Mouse (Mus musculus): Measurements from ENCODE around the gene Odf2.
A peak's percentile ranks its signal among the peaks of the same experiment; 100 is the strongest.
"Not testable (repeated sequence)": the region's sequence is repeated elsewhere in the genome, so short reads cannot be mapped to it uniquely, and the experiment has no call there.

Odf2 gene

DNA sequence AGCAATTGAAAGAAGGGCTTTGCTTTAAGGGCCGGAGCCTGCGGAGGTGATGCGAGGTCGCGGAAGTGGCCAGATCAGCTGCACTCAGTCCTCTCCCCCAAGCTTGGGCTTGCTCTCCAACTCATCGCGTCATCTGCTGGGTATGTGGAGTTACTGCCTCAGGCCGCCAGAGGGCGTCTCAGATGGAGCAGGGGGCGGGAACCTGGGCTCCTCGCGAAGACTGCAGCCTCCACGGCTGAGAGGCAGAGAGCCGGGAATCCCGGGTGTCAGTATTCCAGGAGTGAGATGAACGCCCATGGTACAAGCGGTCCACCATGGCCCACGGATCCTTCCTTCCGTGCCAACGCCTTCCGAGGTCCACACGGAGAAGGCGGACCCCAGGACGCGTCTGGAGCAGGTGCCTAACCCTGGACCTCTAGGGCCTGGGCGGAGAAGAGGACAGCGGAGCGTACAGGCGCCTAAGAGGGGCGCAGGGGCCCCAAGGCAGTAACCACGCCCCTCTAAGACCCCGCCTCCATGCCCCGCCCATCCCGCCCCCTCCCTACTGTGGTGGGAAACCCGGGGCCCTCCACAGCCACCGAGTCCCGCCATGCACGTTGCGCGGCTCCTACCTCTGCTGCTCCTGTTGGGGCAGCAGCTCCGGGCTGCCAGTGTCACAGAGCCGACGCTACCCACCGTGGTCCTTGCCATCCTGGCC, 19.9 kb upstream of the Odf2 start, which contains the start of gene Cercam:
TSS of gene Cercam (plus strand) at position 216 of the 697 bp plus-strand sequence.
- DNase-seq (ENCODE audit: low spot score in 2 of 2) = peak; percentile 75 to 83

DNA sequence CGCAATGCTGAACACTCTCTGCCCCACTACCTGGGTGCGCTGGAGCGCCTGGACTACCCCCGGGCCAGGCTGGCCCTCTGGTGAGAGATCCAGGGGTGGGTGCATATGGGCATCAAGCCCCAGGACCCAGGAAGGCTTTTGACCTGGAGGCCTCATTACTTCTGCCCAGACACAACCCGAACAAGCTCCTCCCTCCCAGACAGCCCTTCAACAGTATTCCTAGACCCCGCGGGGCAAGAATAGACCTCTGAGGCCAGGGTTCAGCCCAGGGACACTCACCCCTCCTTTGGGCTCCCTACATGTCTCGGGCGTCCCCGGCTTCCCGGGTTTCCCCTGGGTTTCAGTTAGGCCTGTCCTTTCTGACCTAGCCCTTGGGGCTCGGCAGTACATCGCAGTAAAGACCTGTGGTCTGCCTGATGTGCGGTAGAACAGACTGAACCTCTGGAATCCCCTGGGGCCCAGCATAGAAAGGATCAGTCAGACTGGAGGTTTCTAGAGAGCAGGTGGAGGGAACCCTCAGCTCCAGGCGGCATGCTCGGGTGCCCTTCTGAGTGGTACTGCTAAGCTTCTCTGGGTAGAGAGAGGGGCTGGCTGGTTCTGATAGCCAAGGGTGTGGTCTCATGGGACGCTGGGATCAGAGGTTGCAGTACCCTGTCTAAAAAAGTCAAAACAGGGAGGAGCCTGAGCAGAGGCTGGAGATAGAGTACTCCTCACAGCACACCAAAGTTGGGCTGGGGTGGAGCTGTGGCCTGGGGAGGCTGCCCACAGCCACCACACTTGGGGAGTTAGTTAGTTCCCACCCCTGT, 19.2 kb upstream of the Odf2 start:
- DNase-seq (ENCODE audit: low spot score in 2 of 2) = peak; percentile 56 to 58

DNA sequence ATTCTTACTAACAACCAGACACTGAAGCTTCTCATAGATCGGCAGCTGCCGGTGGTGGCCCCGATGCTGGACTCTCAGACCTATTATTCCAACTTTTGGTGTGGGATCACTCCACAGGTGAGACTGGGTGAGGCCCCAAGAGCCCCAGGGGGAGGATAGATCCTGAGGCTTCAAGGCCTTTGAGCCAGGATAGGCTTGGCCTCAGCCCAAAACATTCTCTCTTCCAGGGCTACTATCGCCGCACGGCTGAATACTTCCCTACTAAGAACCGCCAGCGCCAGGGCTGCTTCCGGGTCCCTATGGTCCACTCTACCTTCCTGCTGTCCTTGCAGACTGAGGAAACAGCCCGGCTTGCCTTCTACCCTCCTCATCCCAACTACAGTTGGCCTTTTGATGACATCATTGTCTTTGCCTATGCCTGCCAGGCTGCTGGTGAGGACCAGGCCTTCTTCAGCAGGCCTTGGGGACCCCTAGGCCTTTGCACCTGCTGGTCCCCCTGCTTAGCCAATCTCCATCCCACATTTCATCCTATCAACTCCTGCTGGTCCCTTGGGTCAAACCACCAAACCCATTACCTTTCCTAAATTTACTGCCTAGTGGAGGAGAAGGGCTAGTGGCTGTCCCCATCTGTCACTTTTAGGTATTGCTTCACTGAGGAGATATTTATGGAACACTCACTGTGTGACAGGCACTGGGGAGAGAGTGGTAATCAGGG, 16.3 kb upstream of the Odf2 start:
- no peak for DNase-seq (ENCODE audit: low spot score in 2 of 2)

DNA sequence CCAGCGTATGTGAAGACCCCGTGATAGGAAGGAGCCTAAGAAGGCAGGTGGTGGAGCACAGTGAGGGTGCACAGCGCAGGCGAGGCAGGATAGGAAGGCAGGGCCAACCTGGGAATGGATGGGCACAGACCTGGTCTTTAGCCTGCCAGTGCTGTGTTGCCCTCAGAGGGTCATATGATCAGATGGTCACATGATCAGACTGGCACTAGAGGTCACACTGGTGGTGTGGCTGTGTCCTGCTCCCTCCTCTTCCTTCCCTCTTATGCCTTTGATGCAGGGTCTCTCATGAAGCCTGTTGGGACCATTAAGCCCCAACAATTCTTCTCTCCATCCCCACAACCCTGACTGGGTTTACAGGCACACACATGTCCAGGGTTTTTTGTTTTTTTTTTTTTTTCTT, 15.2 kb upstream of the Odf2 start:
- DNase-seq (ENCODE audit: low spot score in 2 of 2) = no peak

DNA sequence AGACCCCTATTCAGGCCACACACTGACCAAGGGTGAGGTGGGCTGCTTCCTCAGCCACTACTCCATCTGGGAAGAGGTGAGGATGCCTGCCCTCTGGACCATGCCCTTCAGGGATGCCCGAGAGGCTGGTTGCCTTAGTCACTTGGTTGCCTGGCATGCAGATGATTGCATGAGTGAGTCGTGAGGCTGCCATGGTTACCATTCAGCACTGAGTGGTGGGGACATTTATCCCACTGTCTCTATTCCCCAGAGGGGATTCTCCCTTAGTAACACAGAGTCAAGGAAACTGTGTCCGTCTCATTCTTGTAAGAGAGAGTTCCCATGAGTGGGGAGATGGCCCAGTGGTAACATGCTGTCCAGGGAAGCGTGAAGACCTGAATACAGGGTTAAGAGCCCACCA, 11.0 kb upstream of the Odf2 start:
- no peak for DNase-seq (ENCODE audit: low spot score in 2 of 2)

DNA sequence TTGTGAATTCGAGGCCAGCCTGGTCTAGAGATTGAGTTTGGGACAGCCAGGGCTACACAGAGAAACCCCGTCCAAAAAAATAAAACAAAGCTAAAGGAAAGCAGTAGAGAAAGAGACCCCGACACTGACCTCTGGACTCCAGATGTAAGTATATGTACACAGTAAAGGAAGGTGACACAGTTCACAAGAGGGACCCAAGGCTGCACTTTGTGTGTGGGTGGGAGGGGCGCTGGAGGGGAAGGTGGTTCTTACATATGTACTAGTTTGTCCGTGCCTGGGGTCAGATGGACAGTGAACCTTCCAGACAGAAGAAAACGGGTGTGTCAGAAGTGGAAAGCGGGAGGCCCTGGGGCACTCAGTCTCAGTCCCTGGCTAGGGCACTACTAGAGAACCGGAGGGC, 9.8 kb upstream of the Odf2 start:
- no peak for DNase-seq (ENCODE audit: low spot score in 2 of 2)

DNA sequence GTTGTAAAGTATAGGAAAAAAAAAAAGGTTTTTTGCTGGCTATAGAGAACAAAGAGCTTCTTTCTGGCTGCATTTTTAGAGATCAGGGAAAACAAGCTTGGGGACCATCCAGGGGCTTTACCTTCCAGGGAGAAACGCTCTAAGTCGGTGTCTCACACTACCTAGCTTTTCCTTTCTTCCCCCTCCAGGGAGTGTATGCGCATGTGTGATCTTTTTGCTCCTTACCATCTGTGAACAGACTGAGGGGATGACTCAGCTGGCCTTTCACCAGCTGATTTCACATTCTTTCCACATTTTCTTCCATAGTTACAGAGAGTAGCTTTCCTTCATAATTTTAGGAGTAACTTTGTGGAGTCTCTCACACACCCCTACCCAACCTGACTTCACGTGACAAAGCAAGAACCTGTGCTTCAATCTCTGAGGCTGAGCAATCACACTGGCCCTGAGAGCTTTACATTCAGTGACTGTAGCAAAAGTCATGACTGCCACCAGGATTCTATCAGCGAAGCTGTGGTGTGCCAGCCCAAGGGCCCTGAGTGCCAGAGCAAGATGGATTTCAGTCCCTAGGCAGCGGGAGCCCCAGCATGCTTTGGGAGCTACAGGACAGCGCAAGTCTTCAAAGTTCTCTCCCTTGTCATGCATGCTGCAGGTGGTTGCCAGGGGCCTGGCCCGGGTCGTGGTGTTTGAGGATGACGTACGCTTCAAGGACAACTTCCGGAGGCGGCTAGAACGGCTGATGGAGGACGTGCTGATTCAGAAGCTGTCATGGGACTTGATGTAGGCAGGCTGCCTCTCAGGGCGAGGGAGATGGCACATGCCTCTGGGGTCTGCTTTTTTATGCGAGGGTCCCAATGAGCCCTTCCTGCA, 8.8 kb upstream of the Odf2 start:
- DNase-seq (ENCODE audit: low spot score in 2 of 2) = no peak

DNA sequence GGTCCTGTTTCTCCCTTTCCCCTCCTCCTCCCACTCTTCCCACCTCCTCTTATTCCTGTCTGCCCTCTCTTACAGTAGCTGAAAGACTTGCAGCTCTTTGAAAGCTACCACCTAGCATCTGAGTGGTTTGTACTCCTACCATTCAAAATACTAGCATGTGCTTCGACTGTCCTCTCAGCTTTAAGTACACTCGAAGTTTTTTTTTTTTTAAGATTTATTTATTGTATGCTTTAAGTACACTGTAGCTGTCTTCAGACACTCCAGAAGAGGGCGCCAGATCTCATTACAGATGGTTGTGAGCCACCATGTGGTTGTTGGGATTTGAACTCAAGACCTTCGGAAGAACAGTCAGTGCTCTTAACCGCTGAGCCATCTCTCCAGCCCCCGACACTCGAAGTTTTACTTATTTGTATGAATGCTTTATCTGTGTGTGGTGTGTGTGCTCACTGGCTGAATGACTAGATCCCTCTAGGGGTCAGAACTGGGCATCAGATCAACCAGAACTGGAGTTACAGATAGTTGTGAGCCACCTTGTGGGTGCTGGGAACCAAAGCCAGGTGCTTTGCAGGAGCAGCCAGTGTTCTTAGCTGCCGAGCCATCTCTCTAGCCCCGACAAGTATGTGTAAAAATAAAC, 2.2 kb upstream of the Odf2 start:
- DNase-seq (ENCODE audit: low spot score in 2 of 2) = not testable (repeated sequence)

DNA sequence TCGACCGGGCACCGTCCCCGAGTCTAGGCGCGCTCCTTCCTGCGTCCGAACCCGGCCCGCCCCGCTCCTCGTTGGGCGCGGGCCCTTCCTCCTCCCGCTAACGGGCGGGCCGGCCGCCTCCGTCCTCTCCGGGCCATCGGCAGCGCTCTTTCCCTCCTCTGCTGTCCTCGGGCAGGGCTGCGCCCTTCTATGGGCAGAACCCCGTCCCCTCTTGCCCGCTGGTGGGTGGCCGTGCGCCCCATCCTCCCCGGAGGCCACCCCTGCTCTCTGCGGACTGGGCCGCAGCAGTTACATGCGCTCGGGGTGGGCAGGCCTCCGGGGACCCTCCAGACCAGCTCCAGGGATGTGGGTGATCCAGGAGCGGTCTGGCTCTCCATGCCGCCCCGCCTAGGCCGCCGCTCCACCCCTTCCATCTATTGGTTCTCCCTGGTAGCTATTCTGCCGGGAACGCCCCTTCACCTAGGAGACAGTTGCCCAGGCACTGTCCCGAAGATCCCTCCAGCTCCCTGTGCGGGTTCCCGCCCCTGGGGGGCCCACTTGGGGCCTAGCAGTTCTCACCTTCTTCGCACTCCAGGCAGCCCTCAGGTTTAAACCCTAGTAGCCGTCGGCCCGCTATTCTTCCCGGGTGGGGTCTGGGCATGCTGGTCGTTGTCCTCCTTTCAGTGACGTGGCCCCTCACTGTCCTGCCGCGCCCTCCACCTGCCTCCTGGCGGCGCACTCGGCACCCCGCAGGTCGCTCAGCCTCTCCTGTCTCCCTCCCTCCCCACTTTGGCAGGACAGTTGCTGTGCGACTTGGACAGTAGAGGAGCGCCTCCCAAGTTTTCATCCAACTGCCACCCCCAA, 1.2 kb downstream of the Odf2 start:
- peak; percentile 78 to 79 for DNase-seq (ENCODE audit: low spot score in 2 of 2)

DNA sequence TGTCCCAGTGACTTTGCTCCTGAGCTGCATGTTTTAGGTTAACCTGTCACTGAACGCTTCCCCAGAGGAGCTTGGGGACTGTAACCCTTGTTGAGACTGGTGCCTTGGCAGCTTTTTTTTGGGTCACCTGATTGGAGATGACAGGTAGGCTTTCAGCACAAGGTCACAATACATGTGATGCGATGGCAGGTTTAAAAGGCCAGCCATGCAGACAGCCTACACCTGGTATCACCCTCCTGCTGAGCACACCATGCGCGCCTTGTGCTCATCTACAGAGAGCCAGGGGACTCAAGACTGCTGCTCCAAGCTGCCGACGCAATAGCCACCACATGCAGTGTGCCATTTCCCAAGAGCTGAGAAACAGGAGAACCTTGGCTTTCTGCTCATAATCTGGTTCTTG, 2.8 kb downstream of the Odf2 start:
- no peak for DNase-seq (ENCODE audit: low spot score in 2 of 2)

DNA sequence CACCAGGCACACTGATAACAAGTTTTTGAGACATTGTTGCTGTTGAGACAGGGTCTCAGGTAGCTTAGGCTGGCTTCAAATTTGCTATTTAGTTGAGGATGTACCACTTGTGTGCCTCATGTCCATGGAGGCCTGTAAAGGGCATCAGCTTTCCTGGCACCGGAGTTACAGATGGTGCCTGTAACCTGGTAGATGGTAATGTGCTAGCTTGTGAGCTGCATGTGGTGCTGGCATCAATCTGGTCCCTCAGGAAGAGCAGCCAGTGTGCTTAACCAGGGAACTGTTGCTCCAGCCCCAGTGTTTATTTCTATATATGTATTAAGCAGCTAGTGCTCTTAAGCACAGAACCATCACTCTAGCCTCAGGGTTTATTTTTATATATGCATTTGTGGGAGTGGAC, 7.0 kb downstream of the Odf2 start:
- no peak for DNase-seq (ENCODE audit: low spot score in 2 of 2)

DNA sequence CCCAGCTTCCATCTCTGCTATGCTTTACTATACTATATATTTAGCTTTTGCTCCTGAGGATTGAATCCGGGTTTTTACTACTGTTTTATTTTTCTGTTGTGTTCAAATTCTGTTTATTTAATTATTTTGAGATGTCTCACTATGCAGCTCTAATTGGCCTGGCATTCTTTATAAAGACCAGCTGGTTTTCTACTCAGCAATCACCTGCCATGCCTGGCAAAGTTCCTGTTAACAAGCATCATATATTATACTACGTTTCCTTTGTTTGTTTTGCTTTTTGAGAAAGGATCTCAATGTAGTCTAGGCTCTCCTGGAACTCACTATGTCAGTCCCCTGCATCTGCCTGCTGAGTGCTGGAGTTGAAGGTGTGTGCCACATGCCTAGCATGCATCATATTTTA, 8.3 kb downstream of the Odf2 start:
- no peak for DNase-seq (ENCODE audit: low spot score in 2 of 2)

DNA sequence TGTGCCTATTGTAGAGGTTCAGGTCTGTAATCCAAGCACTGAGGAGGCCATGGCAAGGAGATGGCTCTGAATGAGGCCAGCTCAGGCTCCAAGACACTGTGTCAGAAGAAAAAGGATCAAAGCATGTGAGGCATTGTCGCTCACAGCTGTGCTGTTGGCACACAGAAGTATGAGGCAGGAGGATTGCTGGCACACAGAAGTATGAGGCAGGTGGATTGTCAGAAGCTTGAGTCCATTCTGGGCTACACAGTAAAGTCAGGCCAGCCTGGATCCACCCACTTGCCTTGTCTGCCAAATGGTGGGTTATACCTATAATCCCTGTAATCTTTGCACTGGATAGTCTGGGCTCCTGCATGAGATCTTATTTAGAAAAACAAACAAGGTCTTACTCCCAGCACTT, 9.1 kb downstream of the Odf2 start:
- DNase-seq (ENCODE audit: low spot score in 2 of 2) = no peak

DNA sequence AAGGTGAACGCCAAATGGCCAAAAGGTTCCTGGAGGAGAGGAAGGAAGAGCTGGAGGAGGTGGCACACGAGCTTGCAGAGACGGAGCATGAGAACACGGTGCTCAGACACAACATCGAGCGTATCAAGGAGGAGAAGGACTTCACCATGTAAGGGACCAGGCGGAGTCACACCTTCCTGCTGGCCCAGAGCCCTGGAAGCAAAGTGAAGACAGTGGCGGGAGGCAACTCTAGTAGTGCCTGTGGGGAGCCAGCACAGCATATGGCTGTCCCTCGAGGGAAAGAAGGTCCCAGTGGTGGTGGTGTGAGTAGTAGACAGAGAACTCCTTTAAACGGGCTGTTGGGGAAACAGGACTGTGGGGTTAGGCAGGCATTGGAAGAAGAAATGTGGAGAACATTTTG, 13.2 kb downstream of the Odf2 start:
- no peak for DNase-seq (ENCODE audit: low spot score in 2 of 2)

DNA sequence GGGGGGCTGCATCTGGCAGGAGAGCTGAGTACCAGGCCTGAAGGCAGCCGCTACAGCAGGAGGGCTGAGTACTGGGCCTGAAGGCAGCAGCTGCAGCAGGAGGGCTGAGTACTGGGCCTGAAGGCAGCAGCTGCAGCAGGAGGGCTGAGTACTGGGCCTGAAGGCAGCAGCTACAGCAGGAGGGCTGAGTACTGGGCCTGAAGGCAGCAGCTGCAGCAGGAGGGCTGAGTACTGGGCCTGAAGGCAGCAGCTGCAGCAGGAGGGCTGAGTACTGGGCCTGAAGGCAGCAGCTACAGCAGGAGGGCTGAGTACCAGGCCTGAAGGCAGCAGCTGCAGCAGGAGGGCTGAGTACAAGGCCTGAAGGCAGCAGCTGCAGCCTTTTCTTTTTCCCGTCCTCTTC, 19.1 kb downstream of the Odf2 start:
- not testable (repeated sequence) for DNase-seq (ENCODE audit: low spot score in 2 of 2)

DNA sequence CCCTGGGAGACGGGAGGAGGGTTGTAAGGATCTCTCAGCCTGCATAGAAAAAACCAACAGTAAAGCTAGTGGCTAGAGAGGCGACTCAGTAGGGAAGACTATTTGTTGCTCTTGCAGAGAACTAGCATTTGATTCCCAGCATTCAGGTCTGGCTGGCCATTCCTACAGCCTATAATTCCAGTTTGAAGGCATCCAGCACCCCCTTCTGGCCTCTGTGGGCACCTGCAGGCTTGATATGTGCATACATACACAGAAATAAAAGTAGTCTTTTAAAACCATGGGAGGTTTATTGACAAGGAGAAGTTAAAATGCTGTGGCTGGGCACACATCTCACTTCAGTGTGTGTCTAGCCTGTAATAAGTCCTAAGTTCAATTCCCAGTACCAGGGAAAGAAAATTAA, 21.0 kb downstream of the Odf2 start:
- peak in 1 of 2 experiments; percentile 17 for DNase-seq (ENCODE audit: low spot score in 2 of 2)

DNA sequence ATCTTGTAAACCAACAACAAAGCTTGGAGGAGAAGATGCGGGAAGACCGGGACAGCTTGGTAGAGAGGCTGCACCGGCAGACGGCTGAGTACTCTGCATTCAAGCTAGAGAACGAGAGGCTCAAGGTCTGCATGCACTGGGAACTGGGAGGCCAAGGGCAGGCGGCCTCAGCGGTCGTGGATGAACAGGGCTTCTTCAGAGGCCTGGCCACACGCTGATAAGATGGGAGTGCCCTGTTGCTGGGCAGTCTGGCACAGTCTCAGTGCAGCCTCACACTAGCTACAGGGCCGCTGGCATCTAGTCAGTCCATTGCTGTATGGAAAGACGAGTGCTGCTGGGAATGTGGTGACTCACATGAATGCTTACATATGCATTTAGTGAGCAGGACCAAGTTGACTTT, 28.6 kb downstream of the Odf2 start:
- DNase-seq (ENCODE audit: low spot score in 2 of 2) = peak; percentile 41 to 54

DNA sequence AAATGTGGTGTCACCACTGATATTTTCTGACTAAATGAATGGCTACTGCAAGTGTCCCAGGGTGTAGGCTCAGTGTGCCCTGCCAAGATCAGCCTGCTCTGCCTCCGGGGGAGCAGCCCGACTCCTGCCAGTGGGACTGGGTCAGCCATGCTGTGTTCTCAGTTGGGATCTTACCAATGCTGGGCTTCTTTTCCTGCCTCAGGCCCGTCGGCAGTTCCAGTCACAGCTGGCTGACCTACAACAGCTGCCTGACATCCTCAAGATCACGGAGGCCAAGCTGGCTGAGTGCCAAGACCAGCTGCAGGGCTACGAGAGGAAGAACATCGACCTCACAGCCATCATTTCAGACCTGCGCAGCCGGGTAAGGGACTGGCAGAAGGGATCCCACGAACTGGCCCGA, 33.0 kb downstream of the Odf2 start:
- peak; percentile 25 to 46 for DNase-seq (ENCODE audit: low spot score in 2 of 2)

DNA sequence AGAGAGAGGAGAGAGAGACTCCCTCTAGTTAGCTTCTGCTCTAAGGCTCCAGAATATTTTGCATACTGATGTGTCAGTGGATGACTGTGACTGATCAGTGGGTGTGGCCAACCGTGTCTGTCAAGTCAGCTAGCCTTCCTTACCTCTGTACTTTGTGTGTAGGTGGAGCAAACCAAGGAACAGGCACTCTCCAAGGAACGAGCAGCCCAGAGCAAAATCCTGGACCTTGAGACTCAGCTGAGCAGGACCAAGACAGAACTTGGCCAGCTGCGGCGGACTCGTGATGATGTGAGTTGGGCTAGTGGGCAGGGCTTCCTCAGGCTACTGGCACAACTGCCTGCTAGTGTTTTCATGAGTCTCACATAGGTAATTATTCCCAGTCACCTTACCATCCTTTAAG, 37.5 kb downstream of the Odf2 start:
- no peak for DNase-seq (ENCODE audit: low spot score in 2 of 2)

DNA sequence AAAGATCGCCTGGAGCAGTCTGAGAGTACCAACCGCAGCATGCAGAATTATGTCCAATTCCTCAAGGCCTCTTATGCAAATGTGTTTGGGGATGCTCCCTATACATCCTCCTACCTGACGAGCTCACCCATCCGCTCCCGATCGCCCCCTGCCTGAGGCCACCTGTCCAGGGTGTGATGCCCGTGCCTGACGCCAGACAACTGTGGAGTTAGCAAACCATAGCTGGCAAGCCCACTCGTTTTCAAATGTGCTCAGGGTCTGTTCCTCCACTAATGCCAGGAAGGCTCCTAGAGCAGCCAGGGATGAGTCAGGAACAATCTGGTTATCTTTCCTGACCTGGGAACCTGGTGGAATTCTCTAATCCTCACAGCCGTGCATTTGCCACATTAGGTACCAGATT, 41.5 kb downstream of the Odf2 start:
- no peak for DNase-seq (ENCODE audit: low spot score in 2 of 2)

Measured in spleen, postnatal 14 days (tissue).